Mouse (Mus musculus) intestine, embryonic 15.5 days (tissue): ENCODE measurements around the gene Coro1b. TPM values are rescaled to one million over a fixed set of nuclear protein-coding genes. Genes with fewer than 3 reads are reported as not detected.

Experiments used
- polyA plus RNA-seq: library from polyadenylated mRNA; unstranded; fragments of >200 nt; fragmentation: Nextera tagmentation; extraction: Ambion mirVana; gene quantifications from 2 replicates; pipeline ENCODE4 v1.2.1, GENCODE M21; 2015

The Coro1b gene
- polyA plus RNA-seq, 1 experiment from 2014 or later, result 207 TPM

Other genes starting within 250 kb of the Coro1b start
- gene Tcirg1, start 241.5 kb upstream of the Coro1b start, polyA plus RNA-seq, result 50.9 and 56.3 TPM in 2 replicates
- 342 and 413 TPM in 2 replicates for gene Ndufs8, start 235.8 kb upstream of the Coro1b start, polyA plus RNA-seq
- 2.3 and 2.4 TPM in 2 replicates for gene Aldh3b1, start 218.8 kb upstream of the Coro1b start, polyA plus RNA-seq
- 20.2 and 21.8 TPM in 2 replicates for gene Unc93b1, start 213.4 kb upstream of the Coro1b start, polyA plus RNA-seq
- gene Aldh3b3, start 190.0 kb upstream of the Coro1b start, polyA plus RNA-seq, result not detected in 2 replicates
- 0.78 and 0.84 TPM in 2 replicates for gene Aldh3b2, start 176.3 kb upstream of the Coro1b start, polyA plus RNA-seq
- 12.8 and 14.2 TPM in 2 replicates for gene Acy3, start 162.0 kb upstream of the Coro1b start, polyA plus RNA-seq
- gene Tbx10, start 155.9 kb upstream of the Coro1b start, polyA plus RNA-seq, result 0.35 and 0.38 TPM in 2 replicates
- gene Nudt8, start 148.0 kb upstream of the Coro1b start, polyA plus RNA-seq, result 33.8 and 35.9 TPM in 2 replicates
- 2.1 and 2.6 TPM in 2 replicates for gene Gm49405, start 148.0 kb upstream of the Coro1b start, polyA plus RNA-seq
- 2.8 and 3.8 TPM in 2 replicates for gene Doc2g, start 145.3 kb upstream of the Coro1b start, polyA plus RNA-seq
- gene Ndufv1, start 135.8 kb upstream of the Coro1b start, polyA plus RNA-seq, result 241 and 274 TPM in 2 replicates
- 973 and 1,014 TPM in 2 replicates for gene Gstp1, start 110.6 kb upstream of the Coro1b start, polyA plus RNA-seq
- 24.3 and 35.8 TPM in 2 replicates for gene Gstp2, start 102.6 kb upstream of the Coro1b start, polyA plus RNA-seq
- gene Gstp3, start 89.0 kb upstream of the Coro1b start, polyA plus RNA-seq, result 6.9 and 9.2 TPM in 2 replicates
- gene Cabp2, start 67.0 kb upstream of the Coro1b start, polyA plus RNA-seq, result 1.7 and 2.8 TPM in 2 replicates
- 127 and 147 TPM in 2 replicates for gene Cdk2ap2, start 51.4 kb upstream of the Coro1b start, polyA plus RNA-seq
- gene Pitpnm1, start 48.6 kb upstream of the Coro1b start, polyA plus RNA-seq, result 13.8 and 20.9 TPM in 2 replicates
- gene Aip, start 22.8 kb upstream of the Coro1b start, polyA plus RNA-seq, result 75.0 and 80.7 TPM in 2 replicates
- not detected in 2 replicates for gene Gpr152, start 8.8 kb upstream of the Coro1b start, polyA plus RNA-seq
- gene Cabp4, start 4.6 kb upstream of the Coro1b start, polyA plus RNA-seq, result 0.09 and 0.19 TPM in 2 replicates
- 3.9 and 5.4 TPM in 2 replicates for gene Ptprcap, start 5.0 kb downstream of the Coro1b start, polyA plus RNA-seq
- gene Rps6kb2, start 14.7 kb downstream of the Coro1b start, polyA plus RNA-seq, result 40.7 and 41.9 TPM in 2 replicates
- 1.7 and 2.0 TPM in 2 replicates for gene Carns1, start 26.9 kb downstream of the Coro1b start, polyA plus RNA-seq
- gene Tbc1d10c, start 42.7 kb downstream of the Coro1b start, polyA plus RNA-seq, result 3.5 TPM in 2 replicates
- 757 and 779 TPM in 2 replicates for gene Ppp1ca, start 43.4 kb downstream of the Coro1b start, polyA plus RNA-seq
- gene Rad9a, start 53.0 kb downstream of the Coro1b start, polyA plus RNA-seq, result 29.3 and 30.5 TPM in 2 replicates
- gene Clcf1, start 65.6 kb downstream of the Coro1b start, polyA plus RNA-seq, result 5.7 and 5.9 TPM in 2 replicates
- not detected in 2 replicates for gene AC109138.7, start 65.7 kb downstream of the Coro1b start, polyA plus RNA-seq
- 35.0 and 40.8 TPM in 2 replicates for gene Pold4, start 83.3 kb downstream of the Coro1b start, polyA plus RNA-seq
- gene Ssh3, start 120.6 kb downstream of the Coro1b start, polyA plus RNA-seq, result 22.2 and 24.8 TPM in 2 replicates
- 5.3 and 5.7 TPM in 2 replicates for gene Ankrd13d, start 134.5 kb downstream of the Coro1b start, polyA plus RNA-seq
- gene Grk2, start 157.6 kb downstream of the Coro1b start, polyA plus RNA-seq, result 18.2 and 18.3 TPM in 2 replicates
- 37.5 and 38.9 TPM in 2 replicates for gene Kdm2a, start 249.7 kb downstream of the Coro1b start, polyA plus RNA-seq